Mouse (Mus musculus) forebrain, embryonic 15.5 days (tissue): Measurements from ENCODE around the gene Hist2h2aa2. TPM values are rescaled to one million over a fixed set of nuclear protein-coding genes. Genes with fewer than 3 reads are reported as not detected.
"Not testable (repeated sequence)": the region's sequence is repeated elsewhere in the genome, so short reads cannot be mapped to it uniquely, and the experiment has no call there.

ENCODE experiments used
- ATAC-seq: fragments of 200-750 bp; cut with Nextera tagmentation; replicated peaks from 2 replicates; pipeline ENCODE4 v1.8.0; 2017; ENCODE audit warnings: mild to moderate bottlenecking, moderate TSS enrichment, moderate library complexity
- H3K27ac ChIP-seq: fragments of 300-500 bp; sonication (generic); replicated peaks from 2 replicates; pipeline ENCODE4 v1.5.1; 2015; ENCODE audit warnings: mild to moderate bottlenecking, inconsistent platforms
- H3K27me3 ChIP-seq: fragments of 300-500 bp; sonication (generic); 2 replicates; pipeline ENCODE4 v1.6.1; 2015; ENCODE audit warnings: inconsistent platforms
- H3K36me3 ChIP-seq: fragments of 300-500 bp; sonication (generic); 2 replicates; pipeline ENCODE4 v1.6.1; 2015; ENCODE audit warnings: mild to moderate bottlenecking, inconsistent platforms
- H3K4me1 ChIP-seq: fragments of 300-500 bp; sonication (generic); 2 replicates; pipeline ENCODE4 v1.6.1; 2015; ENCODE audit warnings: inconsistent platforms
- H3K4me2 ChIP-seq: fragments of 300-500 bp; sonication (generic); replicated peaks from 2 replicates; pipeline ENCODE4 v1.6.1; 2015; ENCODE audit warnings: mild to moderate bottlenecking, inconsistent platforms
- H3K4me3 ChIP-seq: fragments of 300-500 bp; sonication (generic); 2 replicates; pipeline ENCODE4 v1.5.1; 2015; ENCODE audit warnings: mild to moderate bottlenecking, inconsistent platforms
- H3K9ac ChIP-seq: fragments of 300-500 bp; sonication (generic); replicated peaks from 2 replicates; pipeline ENCODE4 v1.6.1; 2015; ENCODE audit warnings: mild to moderate bottlenecking, inconsistent platforms
- H3K9me3 ChIP-seq: fragments of 300-500 bp; sonication (generic); 2 replicates; pipeline ENCODE4 v1.6.1; 2016; ENCODE audit warnings: inconsistent platforms
- WGBS: fragments of 180-500 bp; shearing (Covaris S2); methylation state at CpG from one replicate; pipeline ENCODE4 v1.1.7; 2015; ENCODE audit warnings: mixed read lengths; 5-methylcytosine and 5-hydroxymethylcytosine counted together
- polyA plus RNA-seq: library from polyadenylated mRNA; unstranded; fragments of >200 nt; fragmentation: Nextera tagmentation; extraction: Ambion mirVana; gene quantifications from 2 replicates; pipeline ENCODE4 v1.2.1, GENCODE M21; 2015

Gene Hist2h2aa2
- 51.6 and 60.6 TPM in 2 replicates for polyA plus RNA-seq

DNA sequence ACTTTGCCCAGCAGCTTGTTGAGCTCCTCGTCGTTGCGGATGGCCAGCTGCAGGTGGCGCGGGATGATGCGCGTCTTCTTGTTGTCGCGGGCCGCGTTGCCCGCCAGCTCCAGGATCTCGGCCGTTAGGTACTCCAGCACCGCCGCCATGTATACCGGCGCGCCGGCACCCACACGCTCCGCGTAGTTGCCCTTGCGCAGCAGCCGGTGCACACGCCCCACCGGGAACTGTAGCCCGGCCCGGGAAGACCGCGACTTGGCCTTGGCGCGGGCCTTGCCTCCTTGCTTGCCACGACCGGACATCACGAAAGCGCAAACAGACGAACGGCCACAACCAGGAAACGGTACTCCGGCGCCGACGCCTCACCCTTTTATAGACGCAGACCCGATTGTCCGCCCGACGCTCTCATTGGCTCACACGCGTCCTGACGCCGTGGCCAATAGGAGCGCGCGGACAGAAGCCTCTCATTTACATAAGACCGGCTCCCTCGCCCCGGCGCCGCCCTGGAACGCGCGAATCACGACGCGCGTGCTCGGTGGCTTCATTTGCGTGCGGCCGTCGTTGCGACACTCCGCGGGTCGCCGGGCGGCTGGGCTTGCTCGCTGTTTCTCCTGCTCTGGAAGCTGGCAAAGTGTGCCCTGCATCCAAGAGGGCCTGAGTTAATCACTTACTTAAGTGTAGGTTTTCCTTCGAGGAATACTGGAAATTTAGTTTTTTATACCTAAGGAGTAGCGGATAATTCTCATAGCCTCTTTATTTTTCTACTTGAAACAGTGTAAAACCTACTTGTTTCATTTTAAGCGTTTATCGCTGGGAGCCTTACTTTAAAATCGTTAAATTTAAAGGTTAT, at the start of gene Hist2h2aa2:
TSS of gene Hist2h2aa2 (minus strand) at position 328 of the 850 bp plus-strand sequence.
- Histone ChIP-seq H3K4me1 (peaks cover 34% of the 10 kb centered on the region), H3K27ac (peak within 1 kb of the TSS; percentile 89), H3K4me3 (peak within 1 kb of the TSS; percentile 38), H3K9ac (peak within 1 kb of the TSS; percentile 44), H3K4me2 (peak within 1 kb of the TSS; percentile 49)
- not testable (repeated sequence) for H3K27me3 ChIP-seq, H3K9me3 ChIP-seq, H3K36me3 ChIP-seq
- 2% methylated on average over 47 of the region's 85 CpGs for WGBS
- peak; percentile 87 for ATAC-seq

DNA sequence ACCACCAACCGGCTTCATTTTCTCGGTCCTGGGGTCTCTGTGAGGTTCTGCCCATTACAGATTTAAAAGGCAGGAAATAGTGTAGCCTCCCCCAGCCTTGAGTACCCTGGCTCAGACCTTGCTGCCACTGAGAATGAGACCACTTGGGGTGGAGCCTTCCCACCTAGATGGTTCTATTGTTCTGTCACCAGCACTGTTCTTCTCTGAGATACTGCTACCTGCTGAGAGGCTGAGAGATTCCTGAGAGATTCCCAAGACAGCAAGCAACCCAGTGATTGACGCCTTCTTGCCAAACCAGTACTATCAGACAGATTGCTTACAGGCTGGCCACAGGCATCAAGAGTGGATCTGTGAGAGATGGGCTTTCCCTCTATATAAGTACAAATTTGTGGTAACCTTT, 49.1 kb upstream of the Hist2h2aa2 start:
- H3K4me3 ChIP-seq, result no peak overlapping the region
- no peak overlapping the region for H3K9ac ChIP-seq
- WGBS, result 73% methylated on average over 3 of the region's 3 CpGs
- ATAC-seq, result no peak
- no peaks in the 10 kb centered on the region for H3K9me3 ChIP-seq
- H3K27me3 ChIP-seq, result peaks cover 9% of the 10 kb centered on the region; the same call in 1 of the 2 replicates
- H3K27ac ChIP-seq, result no peak overlapping the region
- no peaks in the 10 kb centered on the region for H3K4me1 ChIP-seq
- H3K36me3 ChIP-seq, result no peaks in the 10 kb centered on the region
- no peak overlapping the region for H3K4me2 ChIP-seq

DNA sequence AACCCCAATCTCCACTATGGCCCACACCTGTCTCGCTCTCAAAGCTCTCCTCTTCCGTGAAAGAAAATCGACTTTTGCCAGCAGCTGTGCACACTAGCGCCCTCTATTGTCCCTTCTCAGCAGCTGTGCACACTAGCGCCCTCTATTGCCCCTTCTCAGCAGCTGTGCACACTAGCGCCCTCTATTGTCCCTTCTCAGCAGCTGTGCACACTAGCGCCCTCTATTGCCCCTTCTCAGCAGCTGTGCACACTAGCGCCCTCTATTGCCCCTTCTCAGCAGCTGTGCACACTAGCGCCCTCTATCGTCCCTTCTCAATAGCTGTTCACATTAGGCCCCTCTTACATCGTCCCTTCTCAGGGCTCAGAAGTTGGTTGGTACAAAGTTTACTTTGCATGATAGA, 47.3 kb upstream of the Hist2h2aa2 start:
- H3K9ac ChIP-seq, H3K4me3 ChIP-seq, ATAC-seq, H3K4me1 ChIP-seq, H3K27ac ChIP-seq, H3K9me3 ChIP-seq, H3K36me3 ChIP-seq, H3K4me2 ChIP-seq: not testable (repeated sequence)
- WGBS, result 93% methylated on average over 11 of the region's 11 CpGs
- peaks cover 15% of the 10 kb centered on the region; the same call in 1 of the 2 replicates for H3K27me3 ChIP-seq

DNA sequence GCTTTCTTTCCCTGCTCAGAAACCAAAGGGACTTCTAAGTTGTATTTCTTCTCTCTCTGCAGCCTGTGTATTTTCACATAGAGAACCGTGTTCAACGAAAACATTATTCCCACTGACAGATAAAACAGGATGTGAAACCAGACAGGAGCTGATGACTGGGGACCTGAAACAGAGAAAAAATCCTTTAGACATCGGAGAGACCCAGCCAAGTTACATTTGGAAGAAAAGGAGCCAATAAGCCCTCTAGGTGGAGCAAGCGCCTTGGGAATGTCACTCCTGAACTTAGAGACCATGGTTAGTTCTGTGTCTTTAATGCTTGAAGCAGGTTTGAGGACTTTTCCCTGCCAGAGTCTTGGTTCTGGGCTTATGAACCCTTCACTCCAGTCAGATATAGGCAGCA, 44.4 kb upstream of the Hist2h2aa2 start:
- H3K9ac ChIP-seq, result no peak overlapping the region
- no peak overlapping the region for H3K4me3 ChIP-seq
- 23% methylated on average over 4 of the region's 4 CpGs for WGBS
- no peaks in the 10 kb centered on the region for H3K36me3 ChIP-seq
- H3K4me2 ChIP-seq, result no peak overlapping the region
- no peaks in the 10 kb centered on the region for H3K9me3 ChIP-seq
- peaks cover 18% of the 10 kb centered on the region; the same call in 1 of the 2 replicates for H3K27me3 ChIP-seq
- ATAC-seq, result no peak
- H3K27ac ChIP-seq, result no peak overlapping the region
- no peaks in the 10 kb centered on the region for H3K4me1 ChIP-seq

DNA sequence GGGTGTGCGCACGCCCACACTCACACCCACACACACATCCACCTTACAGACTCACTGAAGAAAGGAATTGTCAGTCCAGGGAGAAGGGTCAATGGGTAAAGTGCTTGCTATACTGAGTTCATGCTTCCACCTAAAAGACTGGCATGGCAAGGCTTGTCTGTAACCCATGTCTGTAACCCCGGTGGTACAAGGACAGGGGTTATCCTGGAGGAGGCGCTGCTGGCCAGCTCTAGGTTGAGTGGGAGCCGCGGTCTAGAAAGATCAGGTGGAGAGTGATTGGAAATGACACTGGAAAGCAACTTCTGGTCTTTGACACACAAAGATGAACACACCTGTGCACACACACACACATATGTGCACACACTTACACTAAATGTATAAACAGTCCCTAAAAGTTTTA, 40.6 kb upstream of the Hist2h2aa2 start:
- H3K9ac ChIP-seq, result no peak overlapping the region
- no peak overlapping the region for H3K4me2 ChIP-seq
- no peak for ATAC-seq
- H3K4me3 ChIP-seq, result no peak overlapping the region
- no peaks in the 10 kb centered on the region for H3K36me3 ChIP-seq
- peaks cover 18% of the 10 kb centered on the region; the same call in 1 of the 2 replicates for H3K27me3 ChIP-seq
- peaks cover 8% of the 10 kb centered on the region for H3K4me1 ChIP-seq
- no peak overlapping the region for H3K27ac ChIP-seq
- no peaks in the 10 kb centered on the region for H3K9me3 ChIP-seq
- 59% methylated on average over 6 of the region's 6 CpGs for WGBS

DNA sequence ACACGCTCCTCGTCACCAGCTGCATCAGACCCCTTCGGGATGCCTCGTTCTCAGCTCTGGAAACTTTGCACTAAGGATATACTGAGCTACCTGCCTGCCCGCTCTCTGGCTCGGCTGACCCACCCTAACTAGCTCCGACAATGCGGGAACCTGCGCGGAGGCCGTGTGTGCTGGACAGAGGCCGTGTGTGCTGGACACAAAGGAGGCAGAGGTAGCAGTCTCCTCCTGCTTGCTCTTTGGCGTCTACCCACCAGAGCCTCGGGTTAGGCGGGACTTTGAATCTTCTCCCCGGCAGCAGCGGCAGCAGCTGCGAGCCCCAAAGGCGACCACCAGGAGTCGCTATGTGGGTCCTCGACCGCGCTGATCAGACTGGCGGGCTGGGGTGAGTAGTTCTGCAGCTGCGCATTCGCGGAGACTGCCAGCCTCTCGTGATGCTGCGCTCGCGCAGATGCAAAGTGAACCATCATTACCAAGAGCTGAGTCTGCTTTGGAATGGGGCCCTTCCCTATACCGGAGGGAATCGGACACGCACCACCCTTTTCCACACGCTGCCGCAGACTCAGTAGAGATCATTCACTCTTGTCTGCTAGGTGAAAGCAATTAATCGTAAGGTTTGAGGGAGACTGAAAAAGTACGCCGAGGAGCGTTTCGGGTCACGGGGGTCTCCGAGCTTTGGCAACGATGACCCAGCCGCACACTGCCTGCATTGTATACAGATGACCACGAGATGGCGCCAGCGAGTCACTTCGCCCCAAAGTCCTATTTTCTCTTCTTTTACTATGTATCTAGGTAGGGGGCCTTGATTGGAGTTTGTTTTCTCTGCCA, 37.9 kb upstream of the Hist2h2aa2 start:
- no peaks in the 10 kb centered on the region for H3K36me3 ChIP-seq
- under 1% methylated on average over 49 of the region's 49 CpGs for WGBS
- no peaks in the 10 kb centered on the region for H3K9me3 ChIP-seq
- H3K4me3 ChIP-seq, result peak overlapping the region; percentile 53
- ATAC-seq, result peak; percentile 98
- 0 out of 2 replicates have a peak, but pooled peaks cover 3% of the 10 kb centered on the region for H3K27me3 ChIP-seq
- peak overlapping the region; percentile 58 for H3K4me2 ChIP-seq
- peak overlapping the region; percentile 58 for H3K9ac ChIP-seq
- peaks cover 8% of the 10 kb centered on the region for H3K4me1 ChIP-seq
- H3K27ac ChIP-seq, result peak overlapping the region; percentile 94

DNA sequence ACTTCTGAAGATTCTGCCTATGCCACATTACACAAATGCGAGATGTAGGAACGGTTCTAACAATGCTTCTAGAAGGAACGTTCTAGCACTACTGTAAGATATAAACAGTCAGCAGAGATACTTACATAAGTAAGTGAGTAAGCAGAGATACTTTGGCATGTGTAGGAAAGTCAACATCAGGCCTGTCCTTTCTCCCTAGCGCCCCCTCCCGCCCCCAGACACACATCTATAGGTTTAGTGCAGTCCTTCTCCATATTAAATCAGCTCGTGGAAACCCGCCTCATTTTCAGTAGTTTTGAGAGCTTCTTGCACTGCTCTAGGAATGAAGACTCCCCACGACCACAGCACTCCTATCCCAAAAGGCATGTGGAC, 37.3 kb upstream of the Hist2h2aa2 start:
- Histone ChIP-seq H3K9me3 (no peaks in the 10 kb centered on the region), H3K27me3 (0 out of 2 replicates have a peak, but pooled peaks cover 3% of the 10 kb centered on the region), H3K4me2 (peak overlapping the region; percentile 58), H3K9ac (peak overlapping the region; percentile 58), H3K36me3 (no peaks in the 10 kb centered on the region), H3K27ac (peak overlapping the region; percentile 94; the same call in 1 of the 2 replicates), H3K4me3 (peak overlapping the region; percentile 53), H3K4me1 (peaks cover 8% of the 10 kb centered on the region)
- 14% methylated on average over 8 of the region's 8 CpGs for WGBS
- no peak for ATAC-seq

DNA sequence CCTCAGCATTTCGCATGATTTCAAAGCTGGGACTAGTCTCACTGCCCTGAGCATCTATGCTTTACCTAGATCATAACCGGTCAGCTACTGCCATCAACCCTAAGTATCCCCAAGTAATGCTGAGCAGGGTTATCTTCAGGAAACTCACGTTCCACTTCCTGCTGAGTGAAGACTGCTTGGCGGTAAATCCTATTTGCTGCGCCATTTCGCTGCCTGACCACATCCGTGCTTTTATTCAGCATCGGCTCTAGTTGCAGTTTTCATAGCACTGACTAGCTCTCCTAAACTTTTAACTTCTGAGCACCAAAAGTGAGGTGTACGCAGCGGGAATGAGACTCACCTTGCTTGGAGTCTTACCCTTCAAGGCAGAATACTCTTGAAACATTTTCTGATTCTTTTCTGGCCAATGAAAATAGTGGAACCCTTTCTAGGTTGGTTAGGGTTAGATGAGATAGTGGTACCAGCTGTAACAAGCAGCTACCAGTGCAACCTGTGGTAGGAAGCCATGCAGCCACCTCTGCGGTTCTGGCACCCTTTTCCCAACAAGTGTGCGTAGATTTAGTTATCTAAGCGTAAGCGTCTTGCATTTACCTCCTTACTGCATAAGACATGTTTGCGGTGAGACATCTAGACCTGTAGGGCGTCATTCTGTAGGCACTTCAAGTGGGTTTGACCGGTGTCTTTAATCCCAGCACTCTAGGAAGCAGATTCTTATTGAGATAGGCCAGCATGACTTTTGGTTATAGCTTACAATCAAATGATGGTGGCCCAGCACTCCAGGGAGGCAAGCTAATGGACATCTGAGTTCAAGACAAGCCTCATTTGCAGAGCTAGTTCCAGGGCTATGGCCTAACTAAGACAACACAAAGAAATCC, 33.8 kb upstream of the Hist2h2aa2 start:
- 91% methylated on average over 17 of the region's 17 CpGs for WGBS
- H3K9ac ChIP-seq, result no peak overlapping the region
- H3K36me3 ChIP-seq, result no peaks in the 10 kb centered on the region

DNA sequence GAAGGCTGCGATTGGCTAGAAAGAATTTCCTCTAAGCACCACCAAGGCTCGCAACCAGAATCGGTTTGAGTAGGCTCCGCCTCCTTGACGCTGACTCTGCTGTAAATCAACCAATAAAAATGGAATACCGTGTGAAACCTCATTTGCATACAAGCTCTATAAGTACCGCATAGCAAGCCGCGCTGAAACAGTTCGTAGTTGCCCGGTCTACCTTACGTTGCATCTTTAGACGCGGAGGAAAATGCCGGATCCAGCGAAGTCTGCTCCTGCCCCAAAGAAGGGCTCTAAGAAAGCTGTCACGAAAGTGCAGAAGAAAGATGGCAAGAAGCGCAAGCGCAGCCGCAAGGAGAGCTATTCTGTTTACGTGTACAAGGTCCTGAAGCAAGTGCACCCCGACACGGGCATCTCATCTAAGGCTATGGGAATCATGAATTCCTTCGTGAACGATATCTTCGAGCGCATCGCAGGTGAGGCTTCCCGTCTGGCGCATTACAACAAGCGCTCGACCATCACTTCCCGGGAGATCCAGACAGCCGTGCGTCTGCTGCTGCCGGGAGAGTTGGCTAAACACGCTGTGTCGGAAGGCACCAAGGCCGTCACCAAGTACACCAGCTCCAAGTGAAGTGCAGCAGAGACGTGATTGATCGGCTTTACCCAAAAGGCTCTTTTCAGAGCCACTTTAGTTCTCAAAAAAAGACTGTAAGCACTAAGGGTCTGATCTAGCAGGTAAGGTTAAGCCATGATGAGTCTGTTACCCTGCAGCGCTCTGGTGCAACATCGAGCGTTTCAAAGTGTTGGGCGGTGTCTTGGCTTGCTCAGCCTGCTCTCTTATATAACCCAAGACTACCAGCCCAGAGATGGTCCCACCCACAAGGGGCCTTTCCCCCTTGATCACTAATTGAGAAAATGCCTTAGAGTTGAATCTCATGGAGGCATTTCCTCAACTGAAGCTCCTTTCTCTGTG, 29.7 kb upstream of the Hist2h2aa2 start, which contains the start of gene Hist2h2bb:
TSS of gene Hist2h2bb (plus strand) at position 242 of the 964 bp plus-strand sequence.
- under 1% methylated on average over 45 of the region's 45 CpGs for WGBS
- H3K27ac ChIP-seq, result peak within 1 kb of the TSS; percentile 99
- H3K9ac ChIP-seq, result peak within 1 kb of the TSS; percentile 57
- H3K4me2 ChIP-seq, result peak within 1 kb of the TSS; percentile 61
- H3K36me3 ChIP-seq, result no peaks in the 10 kb centered on the region
- peak; percentile 97 for ATAC-seq
- H3K9me3 ChIP-seq, result no peaks in the 10 kb centered on the region
- H3K4me1 ChIP-seq, result peaks cover 18% of the 10 kb centered on the region
- H3K27me3 ChIP-seq, result no peaks in the 10 kb centered on the region
- H3K4me3 ChIP-seq, result peak within 1 kb of the TSS; percentile 49

More for the DNA sequence above, 33.8 kb upstream of the Hist2h2aa2 start:
- H3K4me2 ChIP-seq, result no peak overlapping the region
- no peak overlapping the region for H3K27ac ChIP-seq
- H3K4me1 ChIP-seq, result peaks cover 17% of the 10 kb centered on the region
- H3K4me3 ChIP-seq, result no peak overlapping the region
- no peaks in the 10 kb centered on the region for H3K9me3 ChIP-seq
- no peaks in the 10 kb centered on the region for H3K27me3 ChIP-seq
- ATAC-seq, result no peak

DNA sequence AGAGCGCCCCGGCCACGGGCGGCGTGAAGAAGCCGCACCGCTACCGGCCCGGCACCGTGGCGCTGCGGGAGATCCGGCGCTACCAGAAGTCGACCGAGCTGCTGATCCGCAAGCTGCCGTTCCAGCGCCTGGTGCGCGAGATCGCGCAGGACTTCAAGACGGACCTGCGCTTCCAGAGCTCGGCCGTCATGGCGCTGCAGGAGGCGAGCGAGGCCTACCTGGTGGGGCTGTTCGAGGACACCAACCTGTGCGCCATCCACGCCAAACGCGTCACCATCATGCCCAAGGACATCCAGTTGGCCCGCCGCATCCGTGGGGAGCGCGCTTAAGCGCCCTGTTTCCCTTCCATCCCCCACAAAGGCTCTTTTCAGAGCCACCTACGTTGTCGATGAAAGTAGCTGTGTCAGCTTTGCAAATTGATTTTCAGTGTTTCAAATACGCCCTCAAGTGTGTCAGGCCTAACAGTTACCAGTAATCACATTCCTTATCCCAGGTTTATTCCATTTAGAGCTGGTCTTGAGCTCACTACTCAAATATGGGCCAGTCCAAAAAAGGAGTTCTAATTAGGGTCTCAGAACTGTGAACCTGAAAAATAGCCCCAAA, 28.8 kb upstream of the Hist2h2aa2 start:
- H3K9me3 ChIP-seq, H3K27me3 ChIP-seq, H3K36me3 ChIP-seq: not testable (repeated sequence)
- Histone ChIP-seq H3K4me3 (peak overlapping the region; percentile 49), H3K9ac (peak overlapping the region; percentile 50), H3K4me1 (peaks cover 26% of the 10 kb centered on the region), H3K27ac (peak overlapping the region; percentile 99), H3K4me2 (peak overlapping the region; percentile 61)
- 0% methylated on average over 13 of the region's 44 CpGs for WGBS
- ATAC-seq, result peak; percentile 53
